Mouse (Mus musculus) midbrain, postnatal 0 days (tissue): ENCODE results near the gene Pkn3. TPM values are rescaled to one million over a fixed set of nuclear protein-coding genes. Genes with fewer than 3 reads are reported as not detected.

ENCODE experiments used
- ATAC-seq: fragments of 200-750 bp; cut with Nextera tagmentation; 2 replicates; pipeline ENCODE4 v1.8.0; 2017; ENCODE audit warnings: moderate number of reproducible peaks, mild to moderate bottlenecking, moderate TSS enrichment, moderate library complexity; ENCODE audit not compliant: low FRiP score
- DNase-seq: peaks from one replicate; pipeline ENCODE4 v3.0.0-alpha.2; 2015; ENCODE audit warnings: low spot score
- H3K27ac ChIP-seq: fragments of 300-500 bp; sonication (generic); 2 replicates; pipeline ENCODE4 v1.5.1; 2014; ENCODE audit warnings: low read depth, mild to moderate bottlenecking, low read length, mixed read lengths
- H3K27me3 ChIP-seq: fragments of 300-500 bp; sonication (generic); 2 replicates; pipeline ENCODE4 v1.6.1; 2014; ENCODE audit warnings: low read length, control low read depth, mixed read lengths; ENCODE audit not compliant: insufficient read depth
- H3K36me3 ChIP-seq: fragments of 300-500 bp; sonication (generic); 2 replicates; pipeline ENCODE4 v1.6.1; 2014; ENCODE audit warnings: low read length, control low read depth, mixed read lengths; ENCODE audit not compliant: insufficient read depth
- H3K4me1 ChIP-seq: fragments of 300-500 bp; sonication (generic); 2 replicates; pipeline ENCODE4 v1.6.1; 2014; ENCODE audit warnings: mild to moderate bottlenecking, control low read depth, antibody characterized with exemption, low read length, mixed read lengths; ENCODE audit not compliant: insufficient read depth
- H3K4me2 ChIP-seq: fragments of 300-500 bp; sonication (generic); 2 replicates; pipeline ENCODE4 v1.6.1; 2014; ENCODE audit warnings: low read depth, mild to moderate bottlenecking, low read length, mixed read lengths; ENCODE audit not compliant: poor library complexity, severe bottlenecking
- H3K4me3 ChIP-seq: fragments of 300-500 bp; sonication (generic); 2 replicates; pipeline ENCODE4 v1.5.1; 2014; ENCODE audit warnings: low read depth, mild to moderate bottlenecking, low read length, moderate library complexity
- H3K9ac ChIP-seq: fragments of 300-500 bp; sonication (generic); replicated peaks from 2 replicates; pipeline ENCODE4 v1.6.1; 2014; ENCODE audit warnings: mild to moderate bottlenecking, low read length, moderate library complexity, mixed read lengths; ENCODE audit not compliant: poor library complexity, severe bottlenecking
- H3K9me3 ChIP-seq: fragments of 300-500 bp; sonication (generic); 2 replicates; pipeline ENCODE4 v1.6.1; 2016; ENCODE audit warnings: low read length, control low read depth
- CTCF ChIP-seq: IDR thresholded peaks from 2 replicates; pipeline ENCODE4 v1.5.1; 2016; ENCODE audit warnings: antibody characterized with exemption, mild to moderate bottlenecking
- WGBS: fragments of 180-500 bp; shearing (Covaris S2); extraction: QIAGEN DNeasy Blood & Tissue Kit; methylation state at CpG from one replicate; pipeline ENCODE4 v1.1.7; 2014; 5-methylcytosine and 5-hydroxymethylcytosine counted together
- polyA plus RNA-seq: library from polyadenylated mRNA; unstranded; fragments of >200 nt; fragmentation: Nextera tagmentation; extraction: Ambion mirVana; gene quantifications from 2 replicates; pipeline ENCODE4 v1.2.1, GENCODE M21; 2015
- total RNA-seq: library from RNA; depleted of rRNA; stranded (reverse); fragments of >200 nt; gene quantifications from 2 replicates; pipeline ENCODE4 v1.2.3, GENCODE M21; 2014

Pkn3 gene
- total and polyA plus RNA-seq, 2 experiments from 2014 or later = 0.73 to 1.7 TPM

DNA sequence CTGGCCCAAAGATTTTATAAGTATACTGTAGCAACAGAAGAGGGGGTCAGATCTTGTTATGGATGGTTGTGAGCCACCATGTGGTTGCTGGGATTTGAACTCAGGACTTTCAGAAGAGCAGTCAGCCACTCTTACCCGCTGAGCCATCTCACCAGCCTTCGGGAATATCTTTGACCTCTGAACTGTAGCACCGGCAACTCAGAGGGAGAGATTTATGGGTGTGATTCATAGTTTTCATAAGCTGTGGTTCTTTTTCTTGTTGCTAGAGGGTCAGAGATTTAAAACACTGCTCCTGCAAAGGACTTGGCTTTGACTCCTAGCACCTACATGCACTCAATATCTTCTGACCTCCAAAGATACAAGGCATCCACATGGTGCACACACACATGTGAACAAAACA lies 1.9 kb upstream of the Pkn3 start:
- ATAC-seq = no peak
- no peak for DNase-seq
- Histone ChIP-seq H3K27ac (no peak overlapping the region), H3K9ac (no peak overlapping the region), H3K4me1 (peaks cover 4% of the 10 kb centered on the region; the same call in 1 of the 2 replicates), H3K36me3 (peaks cover 10% of the 10 kb centered on the region), H3K4me3 (no peak overlapping the region), H3K27me3 (no peaks in the 10 kb centered on the region), H3K4me2 (no peak overlapping the region), H3K9me3 (no peaks in the 10 kb centered on the region)
- 92% methylated on average over 3 of the region's 3 CpGs for WGBS
- no peak for TF ChIP-seq CTCF

DNA sequence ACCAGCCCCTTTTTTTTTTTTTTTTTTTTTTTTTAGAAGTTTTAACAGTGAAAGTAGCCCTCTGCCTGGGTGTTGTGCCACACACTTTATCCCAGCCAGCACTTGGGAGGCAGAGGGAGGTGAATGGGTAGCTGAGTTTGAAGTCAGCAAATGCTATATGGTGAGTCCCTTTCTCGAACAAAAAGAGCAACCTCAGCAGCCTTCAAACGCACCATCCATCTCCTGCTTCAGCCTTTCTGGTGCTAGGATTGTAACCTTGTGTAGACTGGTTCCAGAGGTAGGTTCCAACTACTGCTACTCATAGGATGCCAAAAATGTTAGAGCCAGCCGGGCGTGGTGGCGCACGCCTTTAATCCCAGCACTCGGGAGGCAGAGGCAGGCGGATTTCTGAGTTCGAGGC lies 1.0 kb upstream of the Pkn3 start:
- H3K9ac ChIP-seq = no peak overlapping the region
- H3K9me3 ChIP-seq = no peaks in the 10 kb centered on the region
- no peak overlapping the region for H3K27ac ChIP-seq
- no peaks in the 10 kb centered on the region for H3K27me3 ChIP-seq
- ATAC-seq (no peak), DNase-seq (no peak)
- 94% methylated on average over 7 of the region's 9 CpGs for WGBS
- H3K36me3 ChIP-seq = peaks cover 9% of the 10 kb centered on the region
- H3K4me3 ChIP-seq = no peak overlapping the region
- no peak for TF ChIP-seq CTCF
- H3K4me1 ChIP-seq = peaks cover 4% of the 10 kb centered on the region; the same call in 1 of the 2 replicates
- H3K4me2 ChIP-seq = no peak overlapping the region

DNA sequence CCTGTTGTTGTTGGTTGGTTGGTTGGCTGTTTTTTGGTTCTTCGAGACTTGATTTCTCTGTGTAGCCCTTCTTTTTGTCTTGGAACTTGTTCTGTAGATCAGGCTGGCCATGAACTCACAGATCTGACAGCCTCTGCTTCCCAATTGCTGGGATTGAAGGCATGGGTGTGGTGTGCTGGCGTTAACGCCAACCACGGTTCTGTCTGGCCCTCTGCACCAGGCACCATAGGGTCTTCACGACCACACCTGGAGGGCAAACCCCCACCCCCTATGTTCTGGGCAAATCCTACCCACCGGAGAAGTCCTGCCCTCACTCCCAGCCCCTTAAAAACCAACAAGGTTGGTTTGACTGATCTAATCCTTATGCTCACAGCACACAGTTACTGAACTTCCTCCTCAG lies 525 bp upstream of the Pkn3 start:
- no peak overlapping the region for H3K27ac ChIP-seq
- H3K4me2 ChIP-seq = peak overlapping the region; percentile 89
- ATAC-seq (no peak), DNase-seq (no peak)
- WGBS = 68% methylated on average over 6 of the region's 6 CpGs
- peaks cover 9% of the 10 kb centered on the region for H3K36me3 ChIP-seq
- H3K4me3 ChIP-seq = no peak overlapping the region; the same call in 1 of the 2 replicates
- TF ChIP-seq CTCF = no peak
- peaks cover 4% of the 10 kb centered on the region; the same call in 1 of the 2 replicates for H3K4me1 ChIP-seq
- H3K9ac ChIP-seq = no peak overlapping the region
- H3K27me3 ChIP-seq = no peaks in the 10 kb centered on the region
- H3K9me3 ChIP-seq = no peaks in the 10 kb centered on the region

DNA sequence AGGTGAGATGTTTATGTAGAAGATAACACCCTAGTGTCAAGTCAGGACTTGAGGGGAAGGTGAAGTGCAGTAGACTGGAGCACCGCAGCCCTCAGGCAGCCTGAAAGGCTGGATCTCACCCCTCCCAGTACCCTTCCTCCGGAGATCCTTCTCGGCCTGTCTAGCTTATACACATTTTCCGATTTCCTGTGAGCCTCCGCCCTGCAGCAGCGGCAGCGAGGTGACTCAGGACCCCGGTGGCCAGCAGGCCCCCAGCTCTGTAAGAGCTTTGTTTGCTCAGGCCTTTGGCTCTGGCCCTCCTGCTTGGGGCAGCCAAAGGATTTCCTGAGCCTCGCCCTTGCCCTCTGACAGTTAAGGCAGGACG lies 847 bp downstream of the Pkn3 start:
- H3K9me3 ChIP-seq = no peaks in the 10 kb centered on the region
- no peak overlapping the region for H3K27ac ChIP-seq
- no peaks in the 10 kb centered on the region for H3K27me3 ChIP-seq
- TF ChIP-seq CTCF = no peak
- peaks cover 4% of the 10 kb centered on the region; the same call in 1 of the 2 replicates for H3K4me1 ChIP-seq
- H3K4me2 ChIP-seq = peak overlapping the region; percentile 89
- peak overlapping the region; percentile 38; the same call in 1 of the 2 replicates for H3K4me3 ChIP-seq
- WGBS = 23% methylated on average over 10 of the region's 10 CpGs
- ATAC-seq = no peak
- H3K9ac ChIP-seq = no peak overlapping the region
- H3K36me3 ChIP-seq = peaks cover 8% of the 10 kb centered on the region; the same call in 1 of the 2 replicates
- no peak for DNase-seq

DNA sequence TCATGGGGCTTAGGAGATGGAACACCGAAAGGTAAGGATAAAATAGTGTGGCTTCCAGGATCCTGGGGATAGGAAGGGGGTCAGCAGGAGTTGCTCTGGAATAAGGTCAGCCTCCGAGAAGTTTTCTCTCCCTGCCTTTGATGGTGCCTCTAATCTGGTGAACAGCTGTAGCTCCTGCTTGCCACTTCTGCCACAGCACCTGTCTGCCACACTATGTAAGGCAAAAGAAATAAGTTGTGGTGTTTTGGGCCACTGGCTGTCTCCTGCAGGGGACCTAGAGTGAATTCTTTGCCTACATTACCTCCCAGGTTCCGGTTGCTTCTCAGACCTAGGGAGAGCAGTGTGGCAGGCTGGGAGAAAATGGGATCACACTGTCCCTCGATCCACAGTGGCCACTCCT lies 1.3 kb downstream of the Pkn3 start:
- Histone ChIP-seq H3K4me1 (peaks cover 4% of the 10 kb centered on the region; the same call in 1 of the 2 replicates), H3K36me3 (peaks cover 6% of the 10 kb centered on the region; the same call in 1 of the 2 replicates), H3K27me3 (no peaks in the 10 kb centered on the region), H3K4me3 (no peak overlapping the region), H3K9me3 (no peaks in the 10 kb centered on the region), H3K27ac (no peak overlapping the region), H3K4me2 (no peak overlapping the region), H3K9ac (no peak overlapping the region)
- no peak for DNase-seq
- WGBS = 77% methylated on average over 4 of the region's 4 CpGs
- no peak for ATAC-seq
- no peak for TF ChIP-seq CTCF

DNA sequence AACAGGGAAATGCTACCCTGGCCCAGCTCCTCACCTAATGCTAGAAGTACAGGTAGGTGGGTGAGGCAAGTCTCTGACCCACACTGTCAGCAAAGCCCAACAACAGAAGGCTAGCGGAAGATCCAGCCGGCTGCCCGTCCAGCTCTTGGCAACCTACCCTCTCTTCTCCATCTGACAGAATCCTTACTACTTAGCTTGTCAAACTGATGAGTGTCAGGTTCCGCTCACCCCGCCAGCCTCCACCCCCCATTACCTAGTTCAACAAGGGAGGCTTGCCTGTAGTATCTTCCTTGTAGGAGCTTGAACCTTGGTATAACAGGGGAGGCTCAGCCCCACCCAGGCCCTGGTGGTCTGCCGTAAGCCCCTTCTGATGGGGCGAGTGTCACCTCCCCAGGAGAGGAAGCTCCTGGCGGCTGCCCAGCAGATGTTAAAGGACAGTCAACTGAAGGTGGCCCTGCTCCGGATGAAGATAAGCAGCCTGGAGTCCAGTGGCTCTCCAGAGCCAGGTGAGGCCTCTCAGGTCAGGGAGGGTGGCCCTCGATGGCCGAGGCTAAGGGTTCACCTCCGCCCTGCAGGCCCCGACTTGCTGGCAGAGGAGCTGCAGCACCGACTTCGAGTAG lies 2.8 kb downstream of the Pkn3 start:
- Histone ChIP-seq H3K9ac (no peak overlapping the region), H3K4me1 (peaks cover 7% of the 10 kb centered on the region; the same call in 1 of the 2 replicates), H3K27me3 (no peaks in the 10 kb centered on the region), H3K27ac (no peak overlapping the region), H3K36me3 (no peaks in the 10 kb centered on the region), H3K4me3 (no peak overlapping the region), H3K9me3 (no peaks in the 10 kb centered on the region), H3K4me2 (no peak overlapping the region)
- DNase-seq = no peak
- no peak for ATAC-seq
- TF ChIP-seq CTCF = no peak
- 87% methylated on average over 15 of the region's 15 CpGs for WGBS
